Mouse (Mus musculus) lung, postnatal 0 days (tissue): ENCODE measurements around the gene Baiap2l2. TPM values are rescaled to one million over a fixed set of nuclear protein-coding genes. Genes with fewer than 3 reads are reported as not detected.

Source experiments
- ATAC-seq: fragments of 200-750 bp; cut with Nextera tagmentation; 2 replicates; pipeline ENCODE4 v1.8.0; 2017; ENCODE audit warnings: moderate library complexity
- DNase-seq: peaks from one replicate; pipeline ENCODE4 v3.0.0-alpha.2; 2016; ENCODE audit warnings: low spot score
- H3K27ac ChIP-seq: fragments of 300-500 bp; sonication (generic); 2 replicates; pipeline ENCODE4 v1.5.1; 2014; ENCODE audit warnings: antibody characterized with exemption, mild to moderate bottlenecking, low read length, mixed read lengths
- H3K27me3 ChIP-seq: fragments of 300-500 bp; sonication (generic); replicated peaks from 2 replicates; pipeline ENCODE4 v1.6.1; 2014; ENCODE audit warnings: low read length, mixed read lengths; ENCODE audit not compliant: insufficient read depth
- H3K36me3 ChIP-seq: fragments of 300-500 bp; sonication (generic); 2 replicates; pipeline ENCODE4 v1.6.1; 2014; ENCODE audit warnings: low read length, mixed read lengths; ENCODE audit not compliant: insufficient read depth
- H3K4me1 ChIP-seq: fragments of 300-500 bp; sonication (generic); 2 replicates; pipeline ENCODE4 v1.6.1; 2014; ENCODE audit warnings: antibody characterized with exemption, low read depth, low read length, mixed read lengths; ENCODE audit not compliant: insufficient read depth
- H3K4me2 ChIP-seq: fragments of 300-500 bp; sonication (generic); replicated peaks from 2 replicates; pipeline ENCODE4 v1.6.1; 2014; ENCODE audit warnings: low read depth, mild to moderate bottlenecking, low read length, moderate library complexity, mixed read lengths
- H3K4me3 ChIP-seq: fragments of 300-500 bp; sonication (generic); 2 replicates; pipeline ENCODE4 v1.5.1; 2014; ENCODE audit warnings: low read depth, low read length
- H3K9ac ChIP-seq: fragments of 300-500 bp; sonication (generic); replicated peaks from 2 replicates; pipeline ENCODE4 v1.6.1; 2014; ENCODE audit warnings: low read depth, mild to moderate bottlenecking
- H3K9me3 ChIP-seq: fragments of 300-500 bp; sonication (generic); 2 replicates; pipeline ENCODE4 v1.6.1; 2016; ENCODE audit warnings: low read length, mixed read lengths
- CTCF ChIP-seq: IDR thresholded peaks from 2 replicates; pipeline ENCODE4 v1.5.1; 2016; ENCODE audit warnings: antibody characterized with exemption, mild to moderate bottlenecking
- EP300 ChIP-seq: IDR thresholded peaks from 2 replicates; pipeline ENCODE4 v1.6.1; 2016; ENCODE audit warnings: antibody characterized with exemption, mild to moderate bottlenecking, control low read depth
- WGBS: fragments of 180-500 bp; shearing (Covaris S2); extraction: QIAGEN DNeasy Blood & Tissue Kit; methylation state at CpG from one replicate; pipeline ENCODE4 v1.1.7; 2014; 5-methylcytosine and 5-hydroxymethylcytosine counted together
- polyA plus RNA-seq: library from polyadenylated mRNA; unstranded; fragments of >200 nt; fragmentation: Nextera tagmentation; extraction: Ambion mirVana; gene quantifications from 2 replicates; pipeline ENCODE4 v1.2.1, GENCODE M21; 2015

The Baiap2l2 gene
- polyA plus RNA-seq, 1 experiment from 2014 or later, result 2.7 TPM

GRCm38 (mm10) chr15:79213591-79213990 is 71.7 kb downstream of the Baiap2l2 start:
- peak; percentile 63 for ATAC-seq
- H3K4me2 ChIP-seq, result no peak overlapping the region
- no peak for TF ChIP-seq CTCF
- TF ChIP-seq EP300, result no peak
- no peaks in the 10 kb centered on the region for H3K27me3 ChIP-seq
- H3K9me3 ChIP-seq, result no peaks in the 10 kb centered on the region
- 43% methylated on average over 6 of the region's 6 CpGs for WGBS
- no peak overlapping the region for H3K27ac ChIP-seq
- DNase-seq, result peak; percentile 50
- no peaks in the 10 kb centered on the region for H3K36me3 ChIP-seq
- H3K4me1 ChIP-seq, result no peaks in the 10 kb centered on the region
- H3K4me3 ChIP-seq, result no peak overlapping the region
- no peak overlapping the region for H3K9ac ChIP-seq

- Histone ChIP-seq H3K4me2 (no peak overlapping the region), H3K36me3 (no peaks in the 10 kb centered on the region), H3K27ac (no peak overlapping the region), H3K9me3 (no peaks in the 10 kb centered on the region), H3K27me3 (no peaks in the 10 kb centered on the region), H3K9ac (no peak overlapping the region), H3K4me3 (no peak overlapping the region), H3K4me1 (no peaks in the 10 kb centered on the region)
- TF ChIP-seq EP300 (no peak), CTCF (no peak)
- DNase-seq (no peak), ATAC-seq (no peak)
- WGBS, result 89% methylated on average over 25 of the region's 26 CpGs
These were observed 72.4 kb downstream of the Baiap2l2 start for GRCm38 (mm10) chr15:79212750-79213446.

GRCm38 (mm10) chr15:79210357-79210756 is 75.0 kb downstream of the Baiap2l2 start:
- Histone ChIP-seq H3K4me1 (no peaks in the 10 kb centered on the region), H3K36me3 (no peaks in the 10 kb centered on the region), H3K27ac (no peak overlapping the region), H3K4me2 (no peak overlapping the region), H3K27me3 (no peaks in the 10 kb centered on the region), H3K9me3 (no peaks in the 10 kb centered on the region), H3K9ac (no peak overlapping the region), H3K4me3 (no peak overlapping the region)
- no peak for ATAC-seq
- DNase-seq, result no peak
- WGBS, result 82% methylated on average over 2 of the region's 2 CpGs
- TF ChIP-seq CTCF (no peak), EP300 (no peak)

- peak; percentile 32 for DNase-seq
- H3K4me1 ChIP-seq, result no peaks in the 10 kb centered on the region
- no peaks in the 10 kb centered on the region for H3K9me3 ChIP-seq
- H3K9ac ChIP-seq, result no peak overlapping the region
- H3K27me3 ChIP-seq, result no peaks in the 10 kb centered on the region
- TF ChIP-seq CTCF (no peak), EP300 (no peak)
- WGBS, result 65% methylated on average over 23 of the region's 27 CpGs
- H3K4me2 ChIP-seq, result no peak overlapping the region
- ATAC-seq, result peak; percentile 65
- H3K4me3 ChIP-seq, result no peak overlapping the region
- H3K27ac ChIP-seq, result no peak overlapping the region
- H3K36me3 ChIP-seq, result no peaks in the 10 kb centered on the region
These were observed 76.4 kb downstream of the Baiap2l2 start for GRCm38 (mm10) chr15:79208758-79209439.

GRCm38 (mm10) chr15:79208211-79208610 is 77.1 kb downstream of the Baiap2l2 start:
- Histone ChIP-seq H3K36me3 (no peaks in the 10 kb centered on the region), H3K27me3 (no peaks in the 10 kb centered on the region), H3K27ac (no peak overlapping the region), H3K9me3 (no peaks in the 10 kb centered on the region), H3K4me2 (no peak overlapping the region), H3K4me1 (no peaks in the 10 kb centered on the region), H3K9ac (no peak overlapping the region), H3K4me3 (no peak overlapping the region)
- TF ChIP-seq EP300 (no peak), CTCF (no peak)
- no peak for ATAC-seq
- no peak for DNase-seq
- 69% methylated on average over 6 of the region's 6 CpGs for WGBS

Other genes with a start within 250 kb of the Baiap2l2 start
- 0.12 and 0.14 TPM in 2 replicates for gene Galr3, start 243.7 kb downstream of the Baiap2l2 start, polyA plus RNA-seq
- 45.4 and 48.4 TPM in 2 replicates for gene Ankrd54, start 222.6 kb downstream of the Baiap2l2 start, polyA plus RNA-seq
- 99.3 and 101 TPM in 2 replicates for gene Eif3l, start 210.4 kb downstream of the Baiap2l2 start, polyA plus RNA-seq
- 8.4 and 9.1 TPM in 2 replicates for gene Micall1, start 176.6 kb downstream of the Baiap2l2 start, polyA plus RNA-seq
- gene Polr2f, start 144.5 kb downstream of the Baiap2l2 start, polyA plus RNA-seq, result 243 and 261 TPM in 2 replicates
- gene 1700088E04Rik, start 144.3 kb downstream of the Baiap2l2 start, polyA plus RNA-seq, result 29.8 and 30.4 TPM in 2 replicates
- gene Sox10, start 120.3 kb downstream of the Baiap2l2 start, polyA plus RNA-seq, result 0.11 and 0.31 TPM in 2 replicates
- 22.0 and 22.2 TPM in 2 replicates for gene Pick1, start 56.4 kb downstream of the Baiap2l2 start, polyA plus RNA-seq
- 0.16 and 0.31 TPM in 2 replicates for gene Gm49486, start 56.1 kb downstream of the Baiap2l2 start, polyA plus RNA-seq
- gene Slc16a8, start 30.8 kb downstream of the Baiap2l2 start, polyA plus RNA-seq, result 0.07 and 0.13 TPM in 2 replicates
- 11.8 and 13.7 TPM in 2 replicates for gene Pla2g6, start 42.9 kb upstream of the Baiap2l2 start, polyA plus RNA-seq
- 10.6 and 10.8 TPM in 2 replicates for gene Maff, start 61.1 kb upstream of the Baiap2l2 start, polyA plus RNA-seq
- gene Tmem184b, start 118.0 kb upstream of the Baiap2l2 start, polyA plus RNA-seq, result 55.3 and 56.7 TPM in 2 replicates
- gene Csnk1e, start 170.0 kb upstream of the Baiap2l2 start, polyA plus RNA-seq, result 67.2 and 72.4 TPM in 2 replicates
- not detected in 2 replicates for gene Kcnj4, start 219.7 kb upstream of the Baiap2l2 start, polyA plus RNA-seq
- gene Kdelr3, start 230.9 kb upstream of the Baiap2l2 start, polyA plus RNA-seq, result 54.3 and 64.5 TPM in 2 replicates